Mouse (Mus musculus): ENCODE results near the gene Arsg.

Gene Arsg

GRCm38 (mm10) chr11:109549599-109550290 lies 76.6 kb downstream of the Arsg start:
- DNase-seq: no peak

GRCm38 (mm10) chr11:109553921-109554320 lies 80.7 kb downstream of the Arsg start:
- DNase-seq: no peak

- no peak for DNase-seq
Observed at GRCm38 (mm10) chr11:109554443-109554842, 81.3 kb downstream of the Arsg start.

GRCm38 (mm10) chr11:109556130-109556529 lies 83.0 kb downstream of the Arsg start:
- no peak for DNase-seq

DNA sequence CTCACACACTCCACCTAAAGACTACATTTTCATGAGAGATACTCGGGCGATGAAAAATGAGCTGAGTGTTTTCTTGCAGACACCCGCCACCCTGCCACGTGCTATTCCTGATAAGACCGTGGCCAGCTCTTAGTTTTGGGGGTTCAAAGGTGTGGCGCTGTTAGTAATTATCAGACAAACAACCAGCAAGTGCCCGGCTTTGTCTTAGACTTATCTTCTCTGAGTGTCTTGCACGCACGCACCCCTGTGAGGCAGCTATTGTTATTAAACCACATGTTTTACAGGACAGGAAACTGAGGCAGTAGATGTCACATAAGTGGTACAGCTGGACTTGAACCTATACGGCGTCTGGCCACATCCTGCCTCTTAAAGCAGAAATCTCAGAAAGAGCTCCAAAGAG lies 84.2 kb downstream of the Arsg start:
- DNase-seq: no peak

DNA sequence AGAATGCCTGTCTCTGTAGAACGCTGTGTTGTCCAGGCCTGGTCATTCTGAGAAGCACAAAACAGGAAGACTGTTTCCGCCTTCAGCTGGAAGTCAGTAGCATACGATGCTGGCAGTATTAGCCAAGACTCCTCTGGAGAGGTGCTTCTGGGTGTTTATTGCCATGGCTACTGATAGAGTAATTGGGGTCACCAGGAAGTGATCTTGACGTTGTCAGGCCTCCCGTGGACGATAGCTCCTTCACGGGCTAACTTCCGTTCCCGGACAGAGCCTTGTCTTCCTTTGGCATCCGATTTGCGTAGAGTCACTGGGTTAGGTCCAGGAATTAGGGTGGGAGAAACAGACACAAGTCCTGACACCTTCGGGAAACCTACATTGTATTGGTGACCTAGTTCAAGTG lies 86.1 kb downstream of the Arsg start:
- no peak for DNase-seq

DNA sequence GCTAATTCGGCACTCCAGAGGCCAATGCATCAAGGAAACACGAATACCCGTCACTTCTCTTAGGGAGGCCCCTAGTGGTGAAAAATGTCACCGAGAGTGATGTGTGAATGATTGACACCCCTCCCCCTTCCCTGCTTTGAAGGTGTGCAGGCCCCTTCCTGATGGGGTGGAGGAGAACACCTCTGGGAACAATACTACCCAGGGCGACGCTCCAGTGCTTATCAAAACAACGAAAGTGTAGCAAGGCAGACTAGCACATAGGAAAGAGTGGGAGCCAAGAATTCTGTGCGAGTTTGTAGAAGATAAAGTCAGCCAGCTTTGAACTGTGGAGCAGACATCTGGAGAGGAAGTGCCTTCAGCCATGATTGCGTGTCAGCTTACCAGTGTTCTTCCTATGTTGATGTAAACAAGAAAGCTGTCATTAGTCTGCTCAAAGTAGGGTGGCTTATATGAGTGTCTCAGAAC lies 87.7 kb downstream of the Arsg start:
- DNase-seq: peak; percentile 49

GRCm38 (mm10) chr11:109561445-109561844 lies 88.3 kb downstream of the Arsg start:
- no peak for DNase-seq

DNA sequence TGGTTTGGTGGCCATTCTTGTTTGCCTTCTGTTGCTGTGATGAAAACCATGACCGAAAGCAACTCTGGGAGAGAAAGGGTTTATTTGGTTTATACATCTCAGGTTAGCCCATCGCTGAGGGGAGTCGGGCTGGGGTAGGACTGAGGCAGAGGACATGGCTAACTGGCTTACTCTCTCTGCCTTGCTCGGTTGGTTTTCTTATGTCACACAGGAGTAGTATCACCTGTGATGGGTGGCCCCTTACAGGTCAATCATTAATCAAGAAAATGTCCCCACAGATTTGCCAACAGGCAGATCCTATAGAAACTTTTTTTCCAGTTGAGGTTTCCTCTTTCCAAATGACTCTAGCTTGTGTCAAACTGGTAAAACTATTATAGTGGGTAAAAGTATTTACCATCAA lies 90.5 kb downstream of the Arsg start:
- no peak for DNase-seq

DNA sequence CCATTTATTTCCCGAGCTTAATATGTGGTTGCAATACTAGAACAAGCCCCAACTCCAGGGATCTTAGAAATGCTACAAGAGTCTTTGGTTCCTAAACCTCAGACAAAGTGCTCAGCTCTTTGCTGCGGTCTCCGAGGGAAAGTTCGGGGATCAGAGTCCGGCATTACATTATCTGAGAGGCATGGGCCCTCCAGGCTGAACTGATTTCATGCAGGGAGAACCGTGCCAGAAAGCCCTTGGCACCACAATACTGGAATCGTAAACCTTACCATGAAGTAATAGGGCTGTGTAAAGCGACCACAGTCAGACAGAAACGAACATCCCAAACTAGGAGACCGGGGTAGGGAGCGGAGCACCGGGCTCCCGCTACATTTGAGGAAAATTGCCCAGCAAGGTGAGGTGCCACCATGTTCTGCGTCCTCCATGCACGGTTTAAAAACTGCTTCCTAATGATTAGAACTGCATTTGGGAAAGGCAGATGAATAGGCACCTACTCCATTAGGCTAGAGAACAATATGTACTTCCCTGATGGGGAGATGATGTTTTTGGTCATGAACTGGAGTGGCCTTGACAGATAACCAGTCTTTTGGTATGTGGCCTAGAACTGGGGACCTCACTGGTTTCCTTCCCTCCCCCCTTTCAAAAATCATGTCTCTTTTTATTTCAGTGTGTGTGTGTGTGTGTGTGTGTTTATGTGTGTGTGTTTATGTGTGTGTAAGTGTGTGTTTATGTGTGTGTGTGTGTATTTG lies 91.5 kb downstream of the Arsg start:
- DNase-seq: no peak

GRCm38 (mm10) chr11:109569007-109569618 lies 95.9 kb downstream of the Arsg start:
- DNase-seq: no peak

- no peak for DNase-seq
Observed at GRCm38 (mm10) chr11:109569809-109570208, 96.6 kb downstream of the Arsg start.

DNA sequence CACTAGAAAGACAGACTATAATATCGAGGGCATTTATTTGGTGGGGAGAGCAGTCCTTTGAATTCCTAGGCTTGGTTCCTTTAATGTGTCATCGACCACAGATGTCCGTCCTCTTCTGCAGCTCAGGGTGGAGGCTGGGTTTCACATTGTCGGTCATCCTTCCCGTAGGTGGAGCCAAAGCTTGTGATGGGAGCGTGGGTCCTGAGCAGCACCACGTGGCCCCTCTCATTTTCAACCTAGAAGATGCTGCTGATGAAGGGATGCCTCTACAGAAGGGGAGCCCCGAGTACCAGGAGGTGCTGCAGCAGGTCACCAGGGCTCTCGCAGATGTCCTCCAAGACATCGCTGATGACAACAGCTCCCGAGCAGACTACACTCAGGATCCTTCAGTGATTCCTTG lies 98.9 kb downstream of the Arsg start:
- DNase-seq: no peak

GRCm38 (mm10) chr11:109574604-109575003 lies 101.4 kb downstream of the Arsg start:
- DNase-seq: no peak

DNA sequence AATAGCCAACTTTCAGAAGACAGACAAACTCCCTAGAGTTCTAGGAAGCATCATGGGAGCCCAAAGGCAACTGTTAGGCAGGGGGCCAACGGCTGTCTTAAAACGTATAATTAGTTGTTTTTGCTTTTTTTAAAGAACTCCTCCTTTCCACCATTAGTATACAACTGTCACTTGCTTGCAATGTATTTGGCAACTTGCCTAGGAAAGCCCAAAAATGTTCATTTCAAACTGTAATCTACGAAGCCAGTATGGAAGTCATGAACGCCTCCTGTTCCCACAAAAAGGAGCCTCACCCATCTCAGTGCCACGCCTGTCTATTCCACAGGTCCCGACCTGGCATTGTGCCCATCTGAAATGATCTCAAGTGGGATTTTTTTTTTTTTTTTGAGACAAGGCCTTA lies 102.7 kb downstream of the Arsg start:
- DNase-seq: no peak

DNA sequence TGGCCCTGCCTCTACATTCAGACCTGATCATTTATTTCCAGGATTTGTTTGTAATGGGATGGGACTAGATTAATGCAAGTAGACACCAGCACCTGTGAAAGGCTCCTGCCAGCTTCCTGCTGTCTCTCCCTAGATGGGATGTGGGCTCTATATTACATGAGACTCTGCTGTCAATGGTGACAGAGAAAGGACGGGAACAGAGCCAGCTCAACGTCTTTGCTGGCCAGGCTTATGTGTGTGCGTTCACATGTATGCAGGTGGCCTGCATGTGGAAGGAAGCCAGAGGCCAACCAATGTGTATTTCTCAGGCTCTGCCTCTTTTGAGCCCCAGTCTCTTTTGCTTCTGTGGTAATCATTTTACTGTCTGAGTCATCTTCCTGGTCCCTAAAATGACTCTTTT lies 105.4 kb downstream of the Arsg start:
- DNase-seq: no peak

GRCm38 (mm10) chr11:109579999-109580398 lies 106.8 kb downstream of the Arsg start:
- DNase-seq: no peak

DNA sequence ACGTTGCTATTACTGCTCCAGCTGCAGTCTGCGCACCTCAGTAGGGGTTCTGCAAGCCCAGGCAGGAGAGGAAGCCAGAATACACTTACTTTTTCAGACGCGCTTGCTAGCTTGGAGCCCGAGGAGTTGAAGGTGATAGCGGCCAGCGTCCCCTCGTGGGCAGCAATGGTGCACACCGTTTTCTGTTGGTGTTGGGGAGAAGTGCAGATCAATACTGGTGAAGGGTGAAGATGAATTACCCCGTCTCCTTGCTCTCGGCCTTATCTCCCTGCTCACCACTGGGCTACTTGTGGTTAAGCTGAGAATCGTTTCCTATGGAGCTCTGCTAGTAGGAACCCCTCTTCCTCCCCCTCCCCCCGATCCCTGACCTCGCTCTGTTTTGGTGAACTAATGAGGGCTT lies 110.8 kb downstream of the Arsg start:
- no peak for DNase-seq

GRCm38 (mm10) chr11:109584843-109585713 lies 111.9 kb downstream of the Arsg start:
- peak; percentile 84 for DNase-seq

GRCm38 (mm10) chr11:109586424-109586823 lies 113.2 kb downstream of the Arsg start:
- DNase-seq: no peak

- no peak for DNase-seq
Observed at GRCm38 (mm10) chr11:109587019-109587418, 113.8 kb downstream of the Arsg start.

- no peak for DNase-seq
Observed at GRCm38 (mm10) chr11:109587638-109588374, 114.6 kb downstream of the Arsg start.

Measured in retina, postnatal 1 day (tissue).